Mouse (Mus musculus) stomach, embryonic 15.5 days (tissue): ENCODE data around the gene Fbxw4. TPM values are rescaled to one million over a fixed set of nuclear protein-coding genes. Genes with fewer than 3 reads are reported as not detected.
A peak's percentile ranks its signal among the peaks of the same experiment; 100 is the strongest.

Source experiments
- ATAC-seq: fragments of 200-750 bp; cut with Nextera tagmentation; 2 replicates; pipeline ENCODE4 v1.8.0; 2017; ENCODE audit warnings: low read depth, moderate number of reproducible peaks, moderate TSS enrichment; ENCODE audit not compliant: insufficient read depth, low FRiP score
- H3K27ac ChIP-seq: fragments of 300-500 bp; sonication (generic); 2 replicates; pipeline ENCODE4 v1.5.1; 2015; ENCODE audit warnings: mild to moderate bottlenecking, inconsistent platforms
- H3K27me3 ChIP-seq: fragments of 300-500 bp; sonication (generic); replicated peaks from 2 replicates; pipeline ENCODE4 v1.6.1; 2015; ENCODE audit warnings: inconsistent platforms
- H3K36me3 ChIP-seq: fragments of 300-500 bp; sonication (generic); 2 replicates; pipeline ENCODE4 v1.6.1; 2015; ENCODE audit warnings: inconsistent platforms
- H3K4me1 ChIP-seq: fragments of 300-500 bp; sonication (generic); 2 replicates; pipeline ENCODE4 v1.6.1; 2015; ENCODE audit warnings: inconsistent platforms
- H3K4me2 ChIP-seq: fragments of 300-500 bp; sonication (generic); 2 replicates; pipeline ENCODE4 v1.6.1; 2015; ENCODE audit warnings: mild to moderate bottlenecking, inconsistent platforms
- H3K4me3 ChIP-seq: fragments of 300-500 bp; sonication (generic); replicated peaks from 2 replicates; pipeline ENCODE4 v1.5.1; 2015; ENCODE audit warnings: inconsistent platforms
- H3K9ac ChIP-seq: fragments of 300-500 bp; sonication (generic); 2 replicates; pipeline ENCODE4 v1.6.1; 2015; ENCODE audit warnings: inconsistent platforms
- H3K9me3 ChIP-seq: fragments of 300-500 bp; sonication (generic); 2 replicates; pipeline ENCODE4 v1.6.1; 2016; ENCODE audit warnings: inconsistent platforms
- WGBS: fragments of 180-500 bp; shearing (Covaris S2); methylation state at CpG from one replicate; pipeline ENCODE4 v1.1.7; 2015; 5-methylcytosine and 5-hydroxymethylcytosine counted together
- polyA plus RNA-seq: library from polyadenylated mRNA; unstranded; fragments of >200 nt; fragmentation: Nextera tagmentation; extraction: Ambion mirVana; gene quantifications from 2 replicates; pipeline ENCODE4 v1.2.1, GENCODE M21; 2015

The Fbxw4 gene
- polyA plus RNA-seq, 1 experiment from 2014 or later: 3.7 TPM

DNA sequence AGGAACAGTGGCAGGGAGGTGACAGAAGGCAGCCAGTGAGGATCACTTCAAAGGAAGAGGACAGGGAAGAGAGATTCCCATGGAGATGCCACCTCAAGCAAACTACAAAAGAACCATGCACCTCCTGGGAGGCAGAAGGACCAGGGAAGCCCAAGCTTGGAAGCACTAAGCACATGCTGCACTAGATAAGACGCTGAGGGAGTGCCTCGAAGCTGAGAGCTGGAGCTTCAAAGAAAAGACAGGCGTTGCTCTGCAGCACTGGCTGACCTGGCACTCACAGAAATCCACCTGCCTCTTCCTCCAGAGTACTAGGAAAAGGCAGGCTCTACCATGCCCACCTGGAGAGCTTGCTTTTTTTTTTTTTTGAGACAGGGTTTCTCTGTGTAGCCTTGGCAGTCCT lies 33.1 kb downstream of the Fbxw4 start:
- WGBS: 27% methylated on average over 3 of the region's 3 CpGs
- no peaks in the 10 kb centered on the region for H3K9me3 ChIP-seq
- no peak overlapping the region for H3K4me3 ChIP-seq
- H3K4me1 ChIP-seq: no peaks in the 10 kb centered on the region
- H3K9ac ChIP-seq: no peak overlapping the region
- H3K36me3 ChIP-seq: 0 out of 2 replicates have a peak, but pooled peaks cover 3% of the 10 kb centered on the region
- no peak overlapping the region for H3K27ac ChIP-seq
- no peaks in the 10 kb centered on the region for H3K27me3 ChIP-seq
- no peak for ATAC-seq
- no peak overlapping the region for H3K4me2 ChIP-seq

DNA sequence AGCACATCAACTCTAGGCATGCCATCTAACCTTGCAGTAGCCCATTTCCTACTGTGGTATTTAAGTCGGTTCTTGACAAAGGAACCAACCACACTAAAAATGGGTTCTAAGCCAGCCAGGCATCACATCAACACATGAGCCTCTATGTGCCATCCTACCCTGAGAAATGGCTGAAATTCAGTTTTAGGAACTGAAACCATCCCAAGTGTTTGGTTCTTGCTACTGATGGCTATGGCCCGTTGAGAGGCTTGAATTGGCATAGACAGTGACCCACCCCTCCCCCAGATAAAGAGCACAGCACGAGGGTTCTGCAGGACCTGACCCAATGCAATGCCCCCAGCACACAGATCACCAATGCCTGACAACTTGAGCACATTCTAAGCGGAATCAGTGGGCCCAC lies 36.4 kb downstream of the Fbxw4 start:
- Histone ChIP-seq H3K9ac (no peak overlapping the region), H3K4me1 (no peaks in the 10 kb centered on the region), H3K9me3 (no peaks in the 10 kb centered on the region), H3K36me3 (no peaks in the 10 kb centered on the region), H3K4me3 (no peak overlapping the region), H3K27me3 (no peaks in the 10 kb centered on the region), H3K27ac (no peak overlapping the region), H3K4me2 (no peak overlapping the region)
- 77% methylated on average over 4 of the region's 4 CpGs for WGBS
- no peak for ATAC-seq

DNA sequence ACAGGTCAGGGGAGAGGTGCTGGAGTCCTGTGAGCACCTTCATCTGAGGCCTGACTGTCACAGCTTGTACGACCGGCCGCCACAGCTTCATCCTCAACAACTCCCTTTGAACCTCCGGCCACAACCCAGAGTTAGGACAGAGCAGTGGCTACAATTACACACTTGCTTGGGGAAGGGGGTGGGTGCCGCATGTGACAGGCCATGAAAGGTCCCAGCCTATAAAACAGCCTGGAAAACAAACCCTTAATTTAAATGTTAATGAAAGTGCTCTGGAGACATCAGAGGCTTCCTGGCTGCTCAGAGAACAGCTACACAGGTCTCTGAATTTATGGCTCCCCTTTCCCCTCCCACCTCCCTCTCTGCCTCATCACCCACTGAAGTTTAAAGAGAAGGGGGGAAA lies 38.0 kb downstream of the Fbxw4 start:
- no peak overlapping the region for H3K4me3 ChIP-seq
- H3K27me3 ChIP-seq: no peaks in the 10 kb centered on the region
- no peak overlapping the region for H3K27ac ChIP-seq
- H3K4me2 ChIP-seq: no peak overlapping the region
- H3K9ac ChIP-seq: no peak overlapping the region
- no peak for ATAC-seq
- 0 out of 2 replicates have a peak, but pooled peaks cover 4% of the 10 kb centered on the region for H3K4me1 ChIP-seq
- no peaks in the 10 kb centered on the region for H3K9me3 ChIP-seq
- 60% methylated on average over 5 of the region's 5 CpGs for WGBS
- no peaks in the 10 kb centered on the region for H3K36me3 ChIP-seq

DNA sequence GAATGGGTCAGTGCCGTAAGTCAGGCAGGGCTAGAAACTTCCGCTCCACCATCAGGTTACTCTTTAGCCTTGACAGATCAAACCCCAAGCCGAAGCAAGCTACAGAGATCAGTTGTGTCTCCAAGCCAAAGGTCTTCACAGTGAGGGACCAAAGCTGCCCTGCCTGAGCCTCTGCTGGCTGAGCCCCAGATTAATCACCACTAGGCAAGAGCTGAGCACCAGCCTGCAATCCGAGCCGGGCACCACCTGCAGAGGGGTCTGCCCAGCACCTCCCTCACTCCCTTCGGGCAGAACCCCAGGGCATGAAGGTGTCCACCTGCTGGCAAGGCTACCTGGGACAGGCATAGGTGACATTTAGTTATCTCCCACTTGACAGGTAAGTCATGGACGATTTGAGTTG lies 39.1 kb downstream of the Fbxw4 start:
- Histone ChIP-seq H3K4me3 (no peak overlapping the region), H3K36me3 (no peaks in the 10 kb centered on the region), H3K9ac (no peak overlapping the region), H3K9me3 (no peaks in the 10 kb centered on the region), H3K4me2 (no peak overlapping the region), H3K27me3 (no peaks in the 10 kb centered on the region), H3K27ac (no peak overlapping the region), H3K4me1 (0 out of 2 replicates have a peak, but pooled peaks cover 6% of the 10 kb centered on the region)
- 54% methylated on average over 7 of the region's 7 CpGs for WGBS
- no peak for ATAC-seq

DNA sequence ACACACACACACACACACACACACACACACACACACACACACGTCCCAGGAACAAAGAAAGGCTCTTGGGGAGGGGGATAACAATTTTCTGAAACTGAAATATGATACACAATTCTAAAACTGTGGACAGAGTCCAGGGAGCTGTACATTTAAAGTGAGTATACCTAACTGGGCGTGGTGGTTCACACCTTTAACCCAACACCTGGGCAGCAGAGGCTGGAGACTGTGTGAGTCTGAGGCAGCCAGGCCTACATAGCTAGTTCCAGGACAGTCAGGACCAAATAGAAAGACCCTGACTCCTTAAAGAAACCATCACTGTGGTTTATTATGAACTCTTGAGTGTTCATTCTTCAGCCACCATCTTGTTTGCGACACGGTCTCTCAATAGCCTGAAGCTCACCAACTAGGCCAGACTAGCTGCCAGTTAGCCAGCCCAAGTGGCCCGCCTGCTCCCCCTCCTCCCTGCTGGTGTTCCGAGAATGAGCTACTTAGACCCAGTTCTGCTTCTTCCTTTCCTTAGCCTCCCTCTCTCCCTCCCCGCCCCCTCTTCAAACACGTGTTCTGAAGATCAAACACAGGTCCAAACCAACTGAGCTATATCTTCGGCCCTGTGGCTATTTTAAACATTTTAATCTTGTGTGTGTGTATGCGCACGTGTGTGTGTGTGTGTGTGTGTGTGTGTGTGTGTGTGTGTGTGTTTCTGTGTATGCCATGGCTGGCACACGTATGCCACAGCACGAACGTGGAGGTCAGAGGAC lies 40.2 kb downstream of the Fbxw4 start:
- 0 out of 2 replicates have a peak, but pooled peaks cover 13% of the 10 kb centered on the region for H3K4me1 ChIP-seq
- H3K9ac ChIP-seq: no peak overlapping the region
- no peak overlapping the region for H3K4me3 ChIP-seq
- H3K36me3 ChIP-seq: no peaks in the 10 kb centered on the region
- no peak overlapping the region for H3K4me2 ChIP-seq
- no peaks in the 10 kb centered on the region for H3K27me3 ChIP-seq
- H3K27ac ChIP-seq: no peak overlapping the region
- ATAC-seq: no peak
- 78% methylated on average over 14 of the region's 14 CpGs for WGBS
- H3K9me3 ChIP-seq: no peaks in the 10 kb centered on the region

DNA sequence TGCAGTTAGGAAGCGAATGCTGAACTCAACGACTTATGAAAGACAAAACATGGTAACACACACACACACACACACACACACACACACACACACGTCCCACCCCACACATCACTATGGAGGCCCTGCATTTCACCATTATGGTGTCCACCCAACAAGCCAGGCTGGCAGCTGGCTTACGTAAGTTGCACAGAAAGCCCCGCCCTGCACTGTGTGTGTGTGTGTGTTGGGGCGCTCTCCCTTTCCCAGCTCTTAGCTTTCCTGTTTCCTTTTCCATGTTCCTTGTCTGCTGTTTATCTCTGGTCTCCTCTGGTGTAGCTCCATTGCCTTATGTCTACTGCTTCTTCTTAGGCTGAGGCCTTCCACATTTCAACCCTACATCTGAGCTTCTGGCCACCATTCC lies 41.9 kb downstream of the Fbxw4 start:
- H3K9me3 ChIP-seq: no peaks in the 10 kb centered on the region
- WGBS: 78% methylated on average over 6 of the region's 6 CpGs
- H3K27me3 ChIP-seq: no peaks in the 10 kb centered on the region
- 0 out of 2 replicates have a peak, but pooled peaks cover 13% of the 10 kb centered on the region for H3K4me1 ChIP-seq
- no peak overlapping the region for H3K27ac ChIP-seq
- H3K4me3 ChIP-seq: no peak overlapping the region
- ATAC-seq: no peak; the same call in 1 of the 2 replicates
- no peak overlapping the region for H3K4me2 ChIP-seq
- no peaks in the 10 kb centered on the region for H3K36me3 ChIP-seq
- H3K9ac ChIP-seq: no peak overlapping the region

DNA sequence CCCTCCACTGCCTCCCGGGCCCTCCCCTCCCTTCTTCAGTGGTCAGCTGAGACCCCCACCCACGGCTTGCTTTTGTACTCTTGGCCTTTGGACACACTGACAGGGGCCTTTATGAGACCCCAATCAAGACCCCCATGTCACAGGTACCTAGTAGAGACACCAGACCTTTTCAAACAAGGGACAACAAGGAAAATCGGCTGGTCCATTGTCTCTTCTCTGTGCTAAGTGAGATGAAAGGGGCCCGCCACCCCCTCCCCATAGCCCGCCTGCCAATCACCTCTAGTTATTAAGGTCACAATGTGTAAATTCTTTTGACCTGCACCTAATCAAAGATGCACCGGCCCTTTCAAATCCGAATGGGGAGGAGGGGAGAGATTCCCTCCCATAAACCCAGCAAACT lies 43.4 kb downstream of the Fbxw4 start:
- WGBS: 52% methylated on average over 7 of the region's 7 CpGs
- no peak overlapping the region for H3K27ac ChIP-seq
- no peaks in the 10 kb centered on the region for H3K36me3 ChIP-seq
- no peak overlapping the region for H3K4me2 ChIP-seq
- no peaks in the 10 kb centered on the region for H3K9me3 ChIP-seq
- H3K9ac ChIP-seq: no peak overlapping the region
- H3K4me3 ChIP-seq: no peak overlapping the region
- no peaks in the 10 kb centered on the region for H3K27me3 ChIP-seq
- no peak for ATAC-seq
- 0 out of 2 replicates have a peak, but pooled peaks cover 13% of the 10 kb centered on the region for H3K4me1 ChIP-seq

DNA sequence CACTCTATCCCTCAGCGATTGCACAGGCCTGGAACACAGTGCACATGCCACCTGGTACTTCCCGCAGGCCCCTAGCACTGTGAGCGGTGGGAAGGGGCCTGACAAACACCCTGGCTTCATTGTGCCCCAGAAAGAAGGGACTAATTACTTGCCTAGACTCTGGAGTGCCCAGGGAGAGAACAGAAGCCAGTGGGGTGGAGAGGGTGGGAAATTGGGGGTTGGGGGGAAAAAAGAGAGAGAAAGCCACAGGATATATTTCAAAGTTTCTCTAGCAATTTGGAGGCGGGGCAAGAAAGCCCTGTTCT lies 43.9 kb downstream of the Fbxw4 start:
- peak; percentile 32; the same call in 1 of the 2 replicates for ATAC-seq
- 62% methylated on average over 4 of the region's 4 CpGs for WGBS
- no peak overlapping the region for H3K9ac ChIP-seq

DNA sequence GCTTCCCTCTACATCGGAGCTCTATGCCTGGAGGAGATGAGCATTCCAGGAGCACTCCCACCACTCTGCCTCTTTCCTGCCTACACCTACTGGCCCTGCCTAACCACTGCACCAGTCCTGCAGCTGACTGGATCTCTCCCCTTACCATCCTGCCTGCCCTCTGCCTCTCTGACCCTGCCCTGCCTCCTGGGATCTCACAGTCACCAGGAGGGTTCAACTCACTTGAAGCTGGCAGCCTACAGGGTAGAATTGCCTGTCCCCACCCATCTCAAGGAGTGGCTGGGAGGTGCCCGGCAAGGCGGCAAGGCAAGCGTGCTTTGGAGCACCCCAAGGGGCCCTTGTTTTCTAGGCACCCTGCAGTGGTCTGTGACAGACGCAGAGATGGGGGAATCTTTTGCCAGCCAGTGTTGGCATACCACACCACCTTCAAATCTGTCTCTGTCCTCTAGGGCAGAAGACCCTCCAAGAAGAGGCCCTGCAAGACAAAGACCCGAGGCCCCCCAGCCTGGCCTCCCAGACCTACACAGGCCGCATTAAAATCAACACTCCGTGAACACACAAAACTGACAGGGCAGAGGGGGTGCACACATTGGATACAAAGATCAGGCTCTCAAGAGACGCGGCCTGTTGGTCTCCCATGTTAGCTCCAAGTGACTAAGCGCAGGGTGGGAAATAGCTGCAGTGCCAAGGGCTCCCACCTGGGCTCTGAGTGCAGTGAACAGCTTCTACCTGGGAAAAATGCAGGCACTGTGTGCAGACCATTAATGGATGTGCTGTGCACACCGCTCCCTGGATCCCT lies 44.5 kb downstream of the Fbxw4 start:
- Histone ChIP-seq H3K9me3 (no peaks in the 10 kb centered on the region), H3K9ac (no peak overlapping the region), H3K4me2 (no peak overlapping the region), H3K27me3 (no peaks in the 10 kb centered on the region), H3K4me1 (0 out of 2 replicates have a peak, but pooled peaks cover 13% of the 10 kb centered on the region), H3K36me3 (no peaks in the 10 kb centered on the region), H3K27ac (peak overlapping the region; percentile 9; the same call in 1 of the 2 replicates), H3K4me3 (no peak overlapping the region)
- peak; percentile 43 for ATAC-seq
- 64% methylated on average over 12 of the region's 12 CpGs for WGBS

More for the DNA sequence above, 43.9 kb downstream of the Fbxw4 start:
- Histone ChIP-seq H3K36me3 (no peaks in the 10 kb centered on the region), H3K27ac (no peak overlapping the region), H3K4me2 (no peak overlapping the region), H3K27me3 (no peaks in the 10 kb centered on the region), H3K9me3 (no peaks in the 10 kb centered on the region), H3K4me1 (0 out of 2 replicates have a peak, but pooled peaks cover 13% of the 10 kb centered on the region), H3K4me3 (no peak overlapping the region)

DNA sequence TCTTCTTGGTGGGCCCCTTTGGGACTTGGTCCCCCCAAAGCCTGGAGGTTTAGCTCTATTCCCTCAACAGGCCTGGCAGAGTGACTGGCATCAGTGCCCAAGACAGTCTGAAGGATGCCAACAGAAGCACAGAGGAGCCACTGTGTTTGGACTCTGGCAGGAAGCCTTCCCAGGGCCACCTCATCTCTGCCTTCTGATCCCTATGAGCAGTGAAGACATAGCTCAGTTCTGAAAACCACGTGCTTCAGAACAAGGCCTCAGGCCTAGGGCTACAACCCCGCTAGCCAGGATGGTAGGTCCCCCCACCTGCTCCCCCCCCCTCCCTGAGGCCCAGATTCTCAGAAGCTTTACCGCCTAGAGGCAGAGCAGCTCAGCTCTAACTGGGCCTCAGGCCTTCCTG lies 45.2 kb downstream of the Fbxw4 start:
- H3K4me3 ChIP-seq: no peak overlapping the region
- H3K27me3 ChIP-seq: no peaks in the 10 kb centered on the region
- H3K4me1 ChIP-seq: 0 out of 2 replicates have a peak, but pooled peaks cover 13% of the 10 kb centered on the region
- 0 out of 2 replicates have a peak overlapping the region, but pooled peaks have one; percentile 9 for H3K27ac ChIP-seq
- H3K36me3 ChIP-seq: no peaks in the 10 kb centered on the region
- no peak overlapping the region for H3K9ac ChIP-seq
- WGBS: 76% methylated on average over 3 of the region's 3 CpGs
- ATAC-seq: no peak
- H3K4me2 ChIP-seq: no peak overlapping the region
- H3K9me3 ChIP-seq: no peaks in the 10 kb centered on the region

DNA sequence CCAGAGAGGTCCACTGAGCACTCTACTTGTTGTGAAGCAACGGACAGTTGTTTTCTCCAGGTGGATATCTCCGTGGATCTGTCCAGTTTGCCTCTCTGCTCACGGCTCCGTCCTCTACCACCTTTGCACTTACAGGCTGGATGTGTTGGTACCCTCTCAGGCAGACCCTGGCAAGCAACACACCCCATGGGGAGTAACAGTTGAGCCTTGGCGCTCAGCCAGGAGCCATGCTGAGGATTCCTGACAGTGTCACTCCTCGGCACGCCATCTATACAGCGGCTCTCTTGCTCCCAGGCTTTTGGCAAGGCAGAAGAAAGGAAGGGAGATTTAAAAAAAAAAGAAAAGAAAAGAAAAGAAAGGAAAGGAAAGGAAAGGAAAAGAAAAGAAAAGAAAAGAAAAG lies 45.7 kb downstream of the Fbxw4 start:
- no peaks in the 10 kb centered on the region for H3K36me3 ChIP-seq
- 0 out of 2 replicates have a peak, but pooled peaks cover 13% of the 10 kb centered on the region for H3K4me1 ChIP-seq
- H3K27ac ChIP-seq: no peak overlapping the region
- no peak for ATAC-seq
- no peak overlapping the region for H3K4me3 ChIP-seq
- no peak overlapping the region for H3K9ac ChIP-seq
- no peaks in the 10 kb centered on the region for H3K27me3 ChIP-seq
- no peaks in the 10 kb centered on the region for H3K9me3 ChIP-seq
- no peak overlapping the region for H3K4me2 ChIP-seq
- WGBS: 81% methylated on average over 8 of the region's 8 CpGs

DNA sequence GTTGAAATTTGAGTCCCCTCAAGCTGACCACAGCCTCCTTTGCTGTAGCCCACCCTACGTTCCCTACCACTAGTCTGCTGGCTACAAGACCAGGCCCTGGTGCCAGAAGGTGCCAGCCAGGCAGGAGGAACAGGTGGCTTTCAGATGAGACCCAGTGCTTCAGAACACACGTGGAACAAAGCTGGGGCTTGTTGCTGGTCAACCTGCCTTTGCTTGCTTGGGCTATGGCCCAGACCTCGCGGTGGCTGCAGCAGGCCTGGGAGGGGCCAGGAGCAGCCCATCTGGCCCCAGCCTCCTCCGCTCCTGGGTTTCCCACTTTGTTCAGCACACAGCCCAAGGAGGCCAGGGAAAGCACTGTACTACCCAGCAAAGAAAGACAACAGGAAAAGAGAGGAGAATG lies 49.3 kb downstream of the Fbxw4 start:
- WGBS: 77% methylated on average over 5 of the region's 5 CpGs

More for the DNA sequence above, 49.3 kb downstream of the Fbxw4 start:
- no peak overlapping the region for H3K4me2 ChIP-seq
- H3K9ac ChIP-seq: no peak overlapping the region
- ATAC-seq: no peak
- H3K36me3 ChIP-seq: no peaks in the 10 kb centered on the region
- H3K27ac ChIP-seq: no peak overlapping the region
- H3K4me1 ChIP-seq: 0 out of 2 replicates have a peak, but pooled peaks cover 6% of the 10 kb centered on the region
- H3K9me3 ChIP-seq: no peaks in the 10 kb centered on the region
- H3K4me3 ChIP-seq: no peak overlapping the region
- H3K27me3 ChIP-seq: no peaks in the 10 kb centered on the region
